Mouse (Mus musculus): ENCODE measurements around the gene Zc2hc1b.

- TF ChIP-seq CTCF (IDR thresholded peaks at IDR 0.05; ENCODE audit: control insufficient read depth, insufficient read depth, low read length) (no peak), POLR2A (IDR thresholded peaks at IDR 0.05; ENCODE audit: borderline replicate concordance, control insufficient read depth, low read depth, low read length) (no peak)
Observed at GRCm38 (mm10) chr10:13112849-13113248, 65.0 kb downstream of the Zc2hc1b start.
